Mouse (Mus musculus) frontal cortex, adult (tissue): ENCODE measurements around the gene Asic1.
A peak's percentile ranks its signal among the peaks of the same experiment; 100 is the strongest.
"Not testable (repeated sequence)": the region's sequence is repeated elsewhere in the genome, so short reads cannot be mapped to it uniquely, and the experiment has no call there.

Source experiments
- ATAC-seq: cut with Nextera tagmentation; 2 replicates; pipeline ENCODE4 v1.9.2; 2017; ENCODE audit warnings: mild to moderate bottlenecking, moderate library complexity, mixed read lengths; ENCODE audit not compliant: low TSS enrichment

Gene Asic1

GRCm38 (mm10) chr15:99718461-99719021 lies 48.4 kb downstream of the Asic1 start:
- ATAC-seq = no peak

- ATAC-seq = no peak
These were observed 49.7 kb downstream of the Asic1 start for GRCm38 (mm10) chr15:99719865-99720264.

- no peak for ATAC-seq
These were observed 52.0 kb downstream of the Asic1 start for GRCm38 (mm10) chr15:99721921-99722743.

- no peak for ATAC-seq
These were observed 52.9 kb downstream of the Asic1 start for GRCm38 (mm10) chr15:99723120-99723514.

- ATAC-seq = no peak
These were observed 53.5 kb downstream of the Asic1 start for GRCm38 (mm10) chr15:99723515-99724291.

GRCm38 (mm10) chr15:99724292-99725021 lies 54.3 kb downstream of the Asic1 start:
- 0 out of 2 replicates have a peak, but pooled peaks have one; percentile 17 for ATAC-seq

GRCm38 (mm10) chr15:99725341-99726155 lies 55.4 kb downstream of the Asic1 start, which contains the start of gene Cox14:
Gene Cox14, plus strand, starts transcription at chr15:99725618.
- peak; percentile 84 for ATAC-seq

- no peak for ATAC-seq
These were observed 56.4 kb downstream of the Asic1 start for GRCm38 (mm10) chr15:99726549-99726948.

- ATAC-seq = not testable (repeated sequence)
These were observed 56.9 kb downstream of the Asic1 start for GRCm38 (mm10) chr15:99727039-99727438.

GRCm38 (mm10) chr15:99727525-99727924 lies 57.4 kb downstream of the Asic1 start:
- ATAC-seq = no peak

- no peak for ATAC-seq
These were observed 58.0 kb downstream of the Asic1 start for GRCm38 (mm10) chr15:99728211-99728610.

- ATAC-seq = no peak
These were observed 59.1 kb downstream of the Asic1 start for GRCm38 (mm10) chr15:99729056-99729783.

- no peak for ATAC-seq
These were observed 61.0 kb downstream of the Asic1 start for GRCm38 (mm10) chr15:99731167-99731566.

GRCm38 (mm10) chr15:99731678-99732077 lies 61.5 kb downstream of the Asic1 start:
- ATAC-seq = no peak

- ATAC-seq = no peak
These were observed 63.0 kb downstream of the Asic1 start for GRCm38 (mm10) chr15:99733186-99733585.

GRCm38 (mm10) chr15:99735631-99736030 lies 65.5 kb downstream of the Asic1 start:
- ATAC-seq = no peak

GRCm38 (mm10) chr15:99736675-99737074 lies 66.5 kb downstream of the Asic1 start:
- ATAC-seq = peak; percentile 79; the same call in 1 of the 2 replicates

GRCm38 (mm10) chr15:99740229-99740628 lies 70.1 kb downstream of the Asic1 start:
- no peak for ATAC-seq
